Mouse (Mus musculus): ENCODE measurements around the gene Cldn19.

DNA sequence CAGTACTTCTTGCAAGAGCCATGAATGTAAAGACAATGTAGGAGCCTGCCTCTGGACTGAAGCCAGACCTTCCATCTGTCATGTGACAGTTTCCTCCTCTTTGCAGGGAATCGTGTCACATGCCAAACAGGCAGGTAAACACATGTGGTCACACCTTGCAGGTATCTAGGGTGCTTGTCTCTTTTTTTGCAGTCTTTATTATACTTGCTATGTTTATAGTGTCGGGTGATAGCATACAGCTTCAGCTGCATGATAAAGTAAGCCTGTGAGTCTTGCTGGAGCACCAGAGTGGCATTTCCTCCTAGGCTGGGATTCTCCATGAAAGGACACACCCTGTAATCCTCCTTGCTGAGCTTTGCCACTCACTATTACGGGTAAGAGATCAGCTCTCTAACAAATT, 46.6 kb downstream of the Cldn19 start:
- TF ChIP-seq CTCF (IDR thresholded peaks at IDR 0.05; ENCODE audit: extremely low read depth, insufficient read depth, low read length) (no peak), POLR2A (IDR thresholded peaks at IDR 0.05; ENCODE audit: extremely low read depth, insufficient read depth, low read length) (no peak)

All from cortical plate, adult 2 months (tissue).